Mouse (Mus musculus) right cerebral cortex, postnatal 14 days (tissue): ENCODE results near the gene Sprr2k.
"Not testable (repeated sequence)": the region's sequence is repeated elsewhere in the genome, so short reads cannot be mapped to it uniquely, and the experiment has no call there.

ENCODE experiments used
- DNase-seq: peaks from one replicate; pipeline ENCODE4 v3.0.0; 2022

Gene Sprr2k

DNA sequence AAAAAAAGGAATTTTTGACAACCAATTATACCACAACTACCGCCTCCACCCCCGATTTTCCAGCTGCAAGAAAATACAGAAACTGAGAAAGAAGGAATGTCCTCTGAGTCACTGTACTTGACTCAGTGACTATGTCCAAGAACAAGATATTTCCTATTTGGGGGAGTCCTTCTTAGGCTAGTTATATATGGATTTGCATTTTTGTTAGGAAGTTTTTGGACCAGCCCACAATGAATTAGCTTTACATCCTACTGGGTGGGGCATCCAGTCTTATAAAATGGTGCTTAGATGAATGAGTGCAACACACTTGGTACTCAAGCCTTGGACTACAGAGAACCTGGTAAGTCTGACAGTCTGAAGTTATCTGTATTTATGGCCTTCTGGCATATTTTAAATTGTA is at the start of gene Sprr2k:
TSS of gene Sprr2k (plus strand) at position 301 of the 400 bp plus-strand sequence.
- DNase-seq = no peak

DNA sequence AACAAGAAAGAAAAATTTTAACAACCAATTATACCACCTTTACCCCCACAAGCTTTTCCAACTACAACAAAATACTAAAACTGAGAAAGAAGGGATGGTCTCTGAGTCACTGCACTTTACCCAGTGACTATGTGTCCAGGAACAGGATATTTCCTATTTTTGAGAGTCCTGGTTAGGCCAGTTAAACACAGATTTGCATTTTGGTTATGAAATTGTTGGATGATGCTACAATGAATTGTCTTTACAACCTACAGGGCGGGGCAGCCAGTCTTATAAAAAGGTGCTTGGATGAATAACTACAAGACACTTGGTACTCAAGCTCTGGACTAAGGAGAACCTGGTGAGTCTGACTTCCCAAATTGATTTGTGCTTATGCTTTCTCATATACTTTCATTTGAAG is 47.0 kb upstream of the Sprr2k start, which contains the start of gene Sprr2h:
TSS of gene Sprr2h (plus strand) at position 301 of the 400 bp plus-strand sequence.
- DNase-seq = no peak

DNA sequence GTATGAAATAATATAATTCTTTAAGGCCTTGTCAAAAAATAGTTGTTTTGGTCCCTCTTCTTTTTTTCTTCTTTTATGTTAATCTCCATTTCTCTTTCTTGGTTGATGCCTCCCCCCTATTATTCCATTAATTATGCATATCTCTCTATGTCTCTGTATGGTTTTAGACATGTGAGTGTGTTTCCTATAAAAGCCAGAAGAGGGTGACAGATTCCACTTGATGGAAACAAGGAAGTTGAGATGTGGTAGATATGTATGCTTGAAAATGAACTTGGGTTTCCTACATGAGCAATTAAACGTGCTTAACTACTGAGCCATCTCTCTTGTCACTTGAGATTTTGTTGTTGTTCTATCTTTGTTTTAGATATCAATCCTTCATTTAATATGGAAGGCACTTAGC is 38.1 kb upstream of the Sprr2k start:
- DNase-seq = no peak

DNA sequence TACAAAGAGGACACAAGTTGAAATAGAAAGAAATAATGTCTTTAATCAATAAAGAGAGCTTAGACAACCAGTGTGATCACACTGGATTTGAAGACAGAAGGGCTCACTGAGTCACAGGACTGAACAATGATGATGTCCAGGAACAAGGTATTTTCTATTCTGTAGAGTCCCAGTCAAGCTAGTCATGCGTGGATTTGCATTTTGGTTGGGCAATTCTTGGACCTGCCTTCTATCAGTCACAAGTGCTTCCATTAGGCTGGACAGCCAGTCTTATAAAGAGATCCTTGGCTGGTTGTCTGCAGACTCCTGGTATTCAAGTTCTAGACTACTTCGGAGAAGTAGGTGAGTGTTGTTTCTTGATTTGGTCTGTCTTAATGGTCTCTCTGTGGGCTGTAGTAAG is 24.7 kb upstream of the Sprr2k start, which contains the start of gene Sprr2i:
TSS of gene Sprr2i (plus strand) at position 301 of the 400 bp plus-strand sequence.
- DNase-seq = no peak

DNA sequence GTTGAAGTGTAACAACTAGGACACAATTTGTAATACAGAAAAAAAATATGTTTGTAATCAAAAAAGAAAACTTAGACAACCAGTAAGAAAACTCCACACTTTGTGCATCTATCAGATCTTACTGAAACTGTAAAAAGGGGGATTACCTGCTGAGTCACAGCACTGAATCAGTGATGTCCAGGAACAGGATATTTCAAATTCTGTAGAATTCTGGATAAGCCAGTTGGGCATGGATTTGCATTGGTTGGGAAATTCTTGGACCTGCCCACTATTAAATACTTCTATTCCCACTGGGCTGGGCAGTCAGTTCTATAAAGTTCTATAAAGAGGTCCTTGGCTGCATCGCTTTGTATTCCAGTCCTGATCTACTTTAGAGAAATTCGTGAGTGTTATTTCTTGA is 14.6 kb upstream of the Sprr2k start, which contains the start of gene Sprr2j-ps:
TSS of gene Sprr2j-ps (plus strand) at position 301 of the 400 bp plus-strand sequence.
- DNase-seq = no peak

DNA sequence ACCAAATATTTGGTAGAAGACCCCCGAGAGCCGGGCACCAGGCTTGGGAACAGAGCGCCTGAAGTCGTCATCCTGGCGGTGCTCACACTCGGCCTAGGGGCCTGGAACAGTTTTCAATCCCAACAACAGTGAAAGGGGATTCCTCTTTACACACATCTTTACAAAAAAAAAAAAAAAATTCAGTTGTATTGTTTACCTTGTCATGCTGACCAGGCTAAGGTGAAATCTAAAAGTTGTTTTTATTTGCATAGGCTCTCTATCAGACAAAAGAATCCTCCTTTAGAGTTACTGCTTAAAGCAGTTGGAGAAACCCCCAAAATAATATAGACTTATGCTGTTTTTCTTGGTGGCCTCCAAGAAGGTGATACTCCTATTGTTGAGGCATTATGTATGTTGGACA is 3.1 kb upstream of the Sprr2k start, which contains the start of gene Gm9774:
TSS of gene Gm9774 (minus strand) at position 101 of the 400 bp plus-strand sequence.
- DNase-seq = no peak

DNA sequence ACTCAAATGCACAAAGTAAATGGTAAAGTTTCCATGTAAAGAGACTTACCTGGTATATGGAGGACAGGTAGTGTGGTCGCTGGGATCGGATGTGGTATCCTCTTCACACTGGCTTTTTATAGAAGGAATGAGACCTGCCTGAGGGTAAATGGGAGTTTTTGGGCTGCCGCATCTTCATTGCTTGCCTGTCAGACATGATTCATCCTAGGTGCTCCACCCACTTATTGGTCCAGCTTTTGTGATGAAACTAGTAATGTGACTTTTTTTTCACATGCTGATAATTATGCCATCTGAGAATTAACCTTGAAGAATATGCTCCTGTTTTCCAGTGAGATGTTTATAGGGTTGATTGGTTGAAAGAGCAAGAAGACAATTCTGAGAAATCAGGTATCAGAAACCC is 6.3 kb downstream of the Sprr2k start, which contains the start of gene Sprr1b:
TSS of gene Sprr1b (minus strand) at position 101 of the 400 bp plus-strand sequence.
- no peak for DNase-seq

DNA sequence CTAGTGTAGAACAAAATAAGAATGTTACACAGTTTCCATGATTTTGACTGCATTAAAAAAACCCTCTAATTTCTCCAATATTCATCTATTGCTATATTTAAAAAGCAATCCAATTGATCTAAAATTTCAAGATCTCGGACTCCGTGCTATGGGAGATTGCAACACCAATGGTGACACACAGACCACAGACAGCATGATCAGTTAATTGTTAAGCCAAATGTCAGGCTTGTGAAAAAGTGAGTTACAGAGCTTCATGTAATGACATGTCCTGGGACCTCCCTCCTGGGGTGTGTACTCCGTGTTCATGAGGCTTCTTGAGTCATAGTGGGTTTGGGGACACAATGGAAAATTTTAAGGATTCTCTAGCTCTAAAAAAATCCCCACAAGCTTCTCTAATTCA is 7.8 kb downstream of the Sprr2k start:
- no peak for DNase-seq

DNA sequence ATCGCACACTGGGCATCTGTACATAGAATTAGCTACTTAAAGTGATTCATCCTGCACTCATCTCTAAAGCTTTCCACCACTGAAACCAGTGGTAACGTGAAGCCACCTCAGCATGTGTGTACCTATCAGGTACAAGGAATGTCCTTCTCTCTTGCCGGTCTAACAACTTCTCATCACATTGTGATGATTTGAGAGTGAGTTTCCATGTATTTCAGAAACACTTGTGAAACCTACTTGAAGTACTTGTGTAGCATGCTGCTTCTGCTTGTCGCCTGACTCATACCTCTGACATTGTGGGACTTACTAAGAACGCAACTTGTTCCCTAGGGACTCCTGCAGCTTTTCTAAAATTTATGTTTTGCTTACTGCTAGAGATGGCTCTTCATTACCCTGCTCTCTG is 22.8 kb downstream of the Sprr2k start:
- DNase-seq = no peak

DNA sequence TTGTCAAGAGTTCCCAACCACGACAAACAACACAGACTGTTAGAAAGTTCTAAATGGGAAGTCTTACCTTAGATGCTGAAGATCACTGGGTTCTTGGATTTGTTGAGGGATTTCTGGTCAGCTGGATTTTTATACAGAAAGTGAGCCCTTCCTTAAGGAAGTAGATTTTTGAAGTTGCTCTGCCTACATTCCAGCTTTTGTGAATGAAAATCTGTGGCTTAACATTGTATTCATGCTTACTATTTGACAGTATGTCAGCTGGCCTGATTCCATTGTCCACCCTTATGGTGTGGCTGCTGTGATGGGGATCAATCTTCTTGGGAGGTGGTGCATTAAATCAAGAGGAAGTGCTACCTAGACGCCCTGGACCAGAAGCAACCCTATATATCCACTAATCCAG is 26.2 kb downstream of the Sprr2k start, which contains the start of gene Sprr3:
TSS of gene Sprr3 (minus strand) at position 101 of the 400 bp plus-strand sequence.
- no peak for DNase-seq

DNA sequence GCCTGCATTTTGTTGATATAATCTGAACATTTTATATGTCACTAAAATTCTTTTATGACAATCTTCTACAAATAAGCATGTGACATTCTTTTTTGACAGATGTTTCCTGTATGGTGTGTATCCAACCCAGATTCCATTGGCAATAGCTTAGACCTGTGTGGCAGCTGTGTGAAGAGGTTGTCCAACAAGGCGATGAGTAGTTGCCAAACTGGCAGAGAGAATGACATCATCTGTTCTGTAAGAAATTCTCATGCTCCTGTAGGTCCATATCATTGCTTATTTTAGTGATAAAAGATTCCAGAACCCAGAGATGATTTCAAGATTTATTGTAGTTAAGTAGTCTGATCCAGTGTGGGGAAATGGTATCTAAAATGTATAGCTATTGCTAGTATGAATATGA is 34.2 kb downstream of the Sprr2k start:
- DNase-seq = no peak

DNA sequence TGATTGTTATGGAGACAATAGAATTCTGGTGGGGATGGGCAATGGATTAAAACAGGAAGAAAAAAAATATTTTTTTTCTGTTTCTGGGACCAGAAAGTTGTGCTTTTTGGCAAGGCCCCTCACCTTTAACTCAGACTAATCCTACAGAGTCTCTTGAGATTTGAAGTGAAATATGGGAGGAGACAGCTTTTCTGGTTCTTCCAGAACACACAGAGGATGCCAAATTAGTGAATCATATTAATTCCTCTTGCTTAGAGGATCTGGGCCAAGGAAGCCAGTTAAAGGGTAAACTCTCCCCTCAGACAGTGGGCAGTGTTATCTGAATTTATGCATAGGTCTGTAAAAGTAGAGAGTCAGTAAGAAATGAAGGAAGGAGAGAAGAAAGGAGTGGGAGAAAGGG is 35.0 kb downstream of the Sprr2k start:
- no peak for DNase-seq

DNA sequence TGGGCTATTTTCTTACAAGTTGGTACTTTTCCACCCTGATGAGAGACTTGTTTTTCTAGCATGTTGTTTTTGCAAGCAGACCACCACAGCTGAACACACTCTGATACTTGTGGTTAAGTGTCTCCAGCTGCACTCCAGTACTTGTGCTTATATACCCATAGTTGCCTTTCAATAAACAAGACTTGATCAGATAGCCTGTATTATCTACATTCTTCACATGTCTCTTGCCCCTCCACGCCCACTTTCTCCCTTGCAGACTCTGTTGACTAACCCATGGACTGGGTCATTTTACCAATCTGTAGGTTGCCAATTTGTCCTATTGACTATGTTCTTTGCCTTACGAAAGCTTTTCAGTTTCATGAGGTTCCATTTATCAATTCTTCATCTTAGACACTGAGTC is 37.7 kb downstream of the Sprr2k start:
- no peak for DNase-seq

DNA sequence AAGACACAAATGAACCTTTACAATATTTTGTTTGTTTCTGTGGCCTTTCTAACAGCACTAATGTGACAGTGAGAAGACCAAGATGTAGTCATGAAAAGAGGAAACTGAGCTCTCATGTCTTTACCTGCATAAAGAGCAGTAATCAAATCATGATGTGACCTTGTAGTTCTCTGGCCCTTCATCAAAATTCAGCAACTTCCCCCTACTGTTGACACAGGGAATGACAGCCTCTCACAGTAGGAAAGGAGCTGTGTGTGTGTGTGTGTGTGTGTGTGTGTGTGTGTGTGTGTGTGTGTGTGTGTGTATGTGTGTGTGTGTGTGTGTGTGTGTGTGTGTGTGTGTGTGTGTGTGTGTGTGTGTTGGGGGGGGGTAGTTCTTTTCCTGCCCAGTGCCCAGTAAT is 48.9 kb downstream of the Sprr2k start:
- DNase-seq = not testable (repeated sequence)
